Mouse (Mus musculus): Measurements from ENCODE around the gene Gdf2. TPM values are rescaled to one million over a fixed set of nuclear protein-coding genes. Genes with fewer than 3 reads are reported as not detected.

Gene Gdf2
- polyA plus RNA-seq, 1 experiment from 2014 or later: not detected

DNA sequence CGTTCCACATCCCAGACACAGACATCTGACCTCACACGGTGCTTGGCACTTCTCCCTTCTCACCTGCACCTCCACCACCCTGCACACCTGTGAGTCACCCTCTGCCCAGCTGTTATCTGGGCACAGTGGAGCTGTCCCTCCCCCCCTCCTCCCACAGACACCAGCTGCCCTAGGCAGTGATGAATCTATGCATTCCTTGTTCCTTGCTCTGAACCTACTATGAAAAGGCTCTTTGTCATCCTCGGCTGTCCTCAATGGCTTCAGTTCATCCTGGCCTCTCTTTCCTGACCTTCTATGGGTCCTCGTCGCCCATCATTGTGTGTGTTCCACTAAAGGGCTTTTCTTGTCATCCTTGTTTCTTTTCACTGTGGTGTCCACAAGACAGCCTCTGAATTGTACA is 33.9 kb downstream of the Gdf2 start:
- no peak overlapping the region for H3K4me2 ChIP-seq
- H3K27me3 ChIP-seq (ENCODE audit: control insufficient read depth, insufficient read depth, low read length): peaks cover 2% of the 10 kb centered on the region; the same call in 1 of the 2 replicates
- no peak overlapping the region for H3K9ac ChIP-seq (ENCODE audit: low read length)
- no peak overlapping the region for H3K4me3 ChIP-seq (ENCODE audit: low read depth, low read length)
- peaks cover 2% of the 10 kb centered on the region; the same call in 1 of the 2 replicates for H3K4me1 ChIP-seq (ENCODE audit: control insufficient read depth, insufficient read depth, low read length)
- no peak for ATAC-seq (ENCODE audit: low FRiP score)
- DNase-seq (ENCODE audit: low spot score, missing footprints): no peak
- 67% methylated on average over 5 of the region's 5 CpGs for WGBS
- no peaks in the 10 kb centered on the region for H3K9me3 ChIP-seq (ENCODE audit: control insufficient read depth, low read length)
- no peak overlapping the region for H3K27ac ChIP-seq (ENCODE audit: low read depth, low read length)
- no peaks in the 10 kb centered on the region for H3K36me3 ChIP-seq (ENCODE audit: control insufficient read depth, insufficient read depth, low read length)

DNA sequence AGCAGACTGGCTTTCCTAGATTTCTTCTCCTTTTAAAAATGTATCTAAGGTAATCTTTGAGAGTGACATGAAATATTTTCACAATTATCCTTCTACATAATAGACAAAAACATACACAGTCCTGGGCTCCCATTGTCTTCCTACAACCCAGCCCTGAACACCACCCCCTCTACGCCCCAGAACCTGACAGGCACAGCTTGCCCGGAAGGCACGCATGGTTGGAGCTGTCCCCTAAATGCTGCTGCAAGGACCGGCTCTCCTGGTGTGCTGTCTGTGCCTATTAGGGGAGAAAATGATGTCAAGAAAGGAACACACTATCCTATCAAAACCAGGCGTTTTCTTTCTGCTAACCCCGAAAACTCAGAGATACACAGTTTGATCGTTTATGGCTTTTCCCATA is 36.9 kb downstream of the Gdf2 start:
- no peak overlapping the region for H3K27ac ChIP-seq (ENCODE audit: low read depth, low read length)
- peaks cover 2% of the 10 kb centered on the region; the same call in 1 of the 2 replicates for H3K27me3 ChIP-seq (ENCODE audit: control insufficient read depth, insufficient read depth, low read length)
- DNase-seq (ENCODE audit: low spot score, missing footprints) (no peak), ATAC-seq (ENCODE audit: low FRiP score) (no peak)
- WGBS: 43% methylated on average over 7 of the region's 7 CpGs
- H3K4me1 ChIP-seq (ENCODE audit: control insufficient read depth, insufficient read depth, low read length): peaks cover 2% of the 10 kb centered on the region; the same call in 1 of the 2 replicates
- H3K9ac ChIP-seq (ENCODE audit: low read length): no peak overlapping the region
- H3K36me3 ChIP-seq (ENCODE audit: control insufficient read depth, insufficient read depth, low read length): no peaks in the 10 kb centered on the region
- no peak overlapping the region for H3K4me2 ChIP-seq
- no peaks in the 10 kb centered on the region for H3K9me3 ChIP-seq (ENCODE audit: control insufficient read depth, low read length)
- no peak overlapping the region for H3K4me3 ChIP-seq (ENCODE audit: low read depth, low read length)

DNA sequence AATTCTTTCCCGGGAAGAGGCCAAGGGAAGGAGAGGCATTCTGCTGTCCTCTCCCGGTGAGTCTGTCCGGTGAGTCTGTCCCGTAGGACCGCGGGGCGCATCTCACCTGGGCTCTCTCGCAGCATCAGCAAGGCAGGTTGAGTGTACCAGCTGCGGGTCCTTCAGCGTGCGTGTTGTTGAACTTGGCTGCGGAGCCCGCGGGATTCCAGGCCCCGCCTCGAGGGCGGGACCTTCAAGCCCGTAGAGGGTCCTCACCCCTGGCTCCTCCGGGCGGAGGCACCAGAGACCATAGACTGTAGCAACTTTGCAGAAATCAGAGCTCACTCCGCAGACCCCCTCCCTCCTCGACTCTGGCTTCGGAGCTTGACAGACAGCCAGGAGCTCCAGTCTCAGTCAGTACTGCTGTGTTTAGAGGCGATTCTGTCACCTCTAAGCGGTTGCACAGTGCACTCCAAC is 37.8 kb downstream of the Gdf2 start, which contains the start of gene Zfp488:
Gene Zfp488 (minus strand): TSS at position 161 of the 456 bp plus-strand sequence.
- Histone ChIP-seq H3K27me3 (ENCODE audit: control insufficient read depth, insufficient read depth, low read length) (peaks cover 2% of the 10 kb centered on the region; the same call in 1 of the 2 replicates), H3K4me1 (ENCODE audit: control insufficient read depth, insufficient read depth, low read length) (peaks cover 2% of the 10 kb centered on the region; the same call in 1 of the 2 replicates), H3K4me2 (peak within 1 kb of the TSS; percentile 73), H3K9me3 (ENCODE audit: control insufficient read depth, low read length) (no peaks in the 10 kb centered on the region), H3K9ac (ENCODE audit: low read length) (peak within 1 kb of the TSS; percentile 45; the same call in 1 of the 2 replicates), H3K36me3 (ENCODE audit: control insufficient read depth, insufficient read depth, low read length) (no peaks in the 10 kb centered on the region), H3K27ac (ENCODE audit: low read depth, low read length) (no peak within 1 kb of the TSS), H3K4me3 (ENCODE audit: low read depth, low read length) (peak within 1 kb of the TSS; percentile 34)
- ATAC-seq (ENCODE audit: low FRiP score) (peak; percentile 64), DNase-seq (ENCODE audit: low spot score, missing footprints) (peak; percentile 90)
- WGBS: 5% methylated on average over 25 of the region's 25 CpGs

- WGBS: 63% methylated on average over 3 of the region's 3 CpGs
- H3K27ac ChIP-seq (ENCODE audit: low read depth, low read length): no peak overlapping the region
- no peaks in the 10 kb centered on the region for H3K27me3 ChIP-seq (ENCODE audit: control insufficient read depth, insufficient read depth, low read length)
- DNase-seq (ENCODE audit: low spot score, missing footprints): no peak
- H3K4me2 ChIP-seq: no peak overlapping the region
- H3K9me3 ChIP-seq (ENCODE audit: control insufficient read depth, low read length): no peaks in the 10 kb centered on the region
- H3K9ac ChIP-seq (ENCODE audit: low read length): no peak overlapping the region
- no peaks in the 10 kb centered on the region for H3K36me3 ChIP-seq (ENCODE audit: control insufficient read depth, insufficient read depth, low read length)
- no peak overlapping the region for H3K4me3 ChIP-seq (ENCODE audit: low read depth, low read length)
- no peak for ATAC-seq (ENCODE audit: low FRiP score)
- no peaks in the 10 kb centered on the region for H3K4me1 ChIP-seq (ENCODE audit: control insufficient read depth, insufficient read depth, low read length)
Observed at GRCm38 (mm10) chr14:33989201-33989600, 48.4 kb downstream of the Gdf2 start.

- H3K27me3 ChIP-seq (ENCODE audit: control insufficient read depth, insufficient read depth, low read length): no peaks in the 10 kb centered on the region
- no peak overlapping the region for H3K4me3 ChIP-seq (ENCODE audit: low read depth, low read length)
- no peak overlapping the region for H3K9ac ChIP-seq (ENCODE audit: low read length)
- no peak for DNase-seq (ENCODE audit: low spot score, missing footprints)
- no peak overlapping the region for H3K4me2 ChIP-seq
- H3K9me3 ChIP-seq (ENCODE audit: control insufficient read depth, low read length): no peaks in the 10 kb centered on the region
- H3K36me3 ChIP-seq (ENCODE audit: control insufficient read depth, insufficient read depth, low read length): no peaks in the 10 kb centered on the region
- 80% methylated on average over 4 of the region's 4 CpGs for WGBS
- no peak overlapping the region for H3K27ac ChIP-seq (ENCODE audit: low read depth, low read length)
- H3K4me1 ChIP-seq (ENCODE audit: control insufficient read depth, insufficient read depth, low read length): no peaks in the 10 kb centered on the region
- no peak for ATAC-seq (ENCODE audit: low FRiP score)
Observed at GRCm38 (mm10) chr14:33991971-33992370, 51.1 kb downstream of the Gdf2 start.

DNA sequence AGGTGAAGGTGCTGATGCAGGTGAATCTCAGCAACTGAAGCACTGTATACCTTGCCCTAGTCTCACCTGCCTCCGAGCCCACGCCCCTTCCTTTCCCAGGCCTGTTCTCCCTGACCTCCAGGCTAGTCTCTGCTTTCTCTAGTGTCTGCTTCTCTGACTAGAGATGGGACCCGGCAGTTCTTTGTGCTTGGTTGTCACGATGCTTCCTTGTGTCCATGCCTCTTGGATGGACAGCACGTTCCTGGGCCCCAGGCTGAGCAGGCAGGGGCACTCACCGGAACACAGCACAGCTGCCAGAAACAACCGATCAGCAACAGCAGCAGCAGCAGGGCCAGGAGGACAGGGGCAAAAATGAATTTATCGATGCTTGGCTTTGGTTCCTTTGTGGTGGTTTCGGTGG is 52.2 kb downstream of the Gdf2 start:
- ATAC-seq (ENCODE audit: low FRiP score): no peak
- no peak overlapping the region for H3K9ac ChIP-seq (ENCODE audit: low read length)
- no peak overlapping the region for H3K4me2 ChIP-seq
- no peaks in the 10 kb centered on the region for H3K9me3 ChIP-seq (ENCODE audit: control insufficient read depth, low read length)
- H3K4me3 ChIP-seq (ENCODE audit: low read depth, low read length): no peak overlapping the region
- no peak overlapping the region for H3K27ac ChIP-seq (ENCODE audit: low read depth, low read length)
- DNase-seq (ENCODE audit: low spot score, missing footprints): no peak
- no peaks in the 10 kb centered on the region for H3K36me3 ChIP-seq (ENCODE audit: control insufficient read depth, insufficient read depth, low read length)
- no peaks in the 10 kb centered on the region for H3K27me3 ChIP-seq (ENCODE audit: control insufficient read depth, insufficient read depth, low read length)
- H3K4me1 ChIP-seq (ENCODE audit: control insufficient read depth, insufficient read depth, low read length): no peaks in the 10 kb centered on the region
- WGBS: 94% methylated on average over 9 of the region's 9 CpGs

DNA sequence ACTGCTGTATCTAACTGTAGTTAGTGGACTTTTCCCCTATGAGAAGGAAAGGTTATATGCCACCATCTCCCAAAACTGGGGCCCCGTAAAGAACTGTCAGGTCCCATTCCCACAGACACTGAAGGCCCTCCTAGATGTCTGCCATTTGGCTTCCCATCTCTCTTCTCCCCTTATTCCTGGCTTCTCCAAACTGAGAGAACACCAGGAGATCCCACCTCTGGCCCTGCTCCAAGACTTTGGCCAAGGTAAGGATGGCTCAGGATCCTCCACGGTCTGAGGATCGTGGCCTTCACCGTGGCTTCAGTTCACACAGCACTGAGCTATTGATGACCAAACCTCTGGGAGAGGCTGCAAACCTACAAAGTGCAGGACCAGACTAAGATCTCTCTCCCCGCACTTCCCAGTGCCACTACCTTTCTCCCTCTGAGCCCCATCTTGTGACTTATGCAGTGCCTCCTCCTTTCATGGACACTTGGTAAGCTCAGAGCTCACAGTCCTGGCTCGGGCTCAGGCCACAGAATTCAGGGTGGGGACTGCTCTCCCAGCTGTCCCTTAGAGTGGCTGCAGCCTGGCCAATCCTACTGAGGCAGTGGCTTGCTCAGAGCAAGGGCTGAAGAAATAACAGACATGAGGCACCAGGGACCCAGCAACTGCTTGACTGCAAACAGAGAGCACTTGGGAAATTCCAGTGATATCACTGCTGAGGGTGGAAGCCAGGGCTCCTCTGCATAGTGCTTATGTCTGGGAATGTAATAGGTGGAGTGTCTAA is 52.9 kb downstream of the Gdf2 start:
- H3K4me1 ChIP-seq (ENCODE audit: control insufficient read depth, insufficient read depth, low read length): no peaks in the 10 kb centered on the region
- no peak overlapping the region for H3K9ac ChIP-seq (ENCODE audit: low read length)
- no peak overlapping the region for H3K4me2 ChIP-seq
- no peak overlapping the region for H3K27ac ChIP-seq (ENCODE audit: low read depth, low read length)
- no peaks in the 10 kb centered on the region for H3K27me3 ChIP-seq (ENCODE audit: control insufficient read depth, insufficient read depth, low read length)
- no peaks in the 10 kb centered on the region for H3K36me3 ChIP-seq (ENCODE audit: control insufficient read depth, insufficient read depth, low read length)
- DNase-seq (ENCODE audit: low spot score, missing footprints) (no peak), ATAC-seq (ENCODE audit: low FRiP score) (no peak)
- H3K4me3 ChIP-seq (ENCODE audit: low read depth, low read length): no peak overlapping the region
- no peaks in the 10 kb centered on the region for H3K9me3 ChIP-seq (ENCODE audit: control insufficient read depth, low read length)
- WGBS: 88% methylated on average over 6 of the region's 6 CpGs

Other genes with a start within 250 kb of the Gdf2 start
- gene Gdf10, start 17.5 kb upstream of the Gdf2 start, polyA plus RNA-seq (2014; fragmentation: Nextera tagmentation; extraction: Ambion mirVana): 1.7 and 1.9 TPM in 2 replicates
- gene Rbp3, start 13.0 kb downstream of the Gdf2 start, polyA plus RNA-seq (2014; fragmentation: Nextera tagmentation; extraction: Ambion mirVana): not detected in 2 replicates
- gene Zfp488, start 37.7 kb downstream of the Gdf2 start, polyA plus RNA-seq (2014; fragmentation: Nextera tagmentation; extraction: Ambion mirVana): 0.17 TPM in 1 of 2 replicates, not detected in the other
- not detected in 2 replicates for gene Gm30083, start 74.1 kb downstream of the Gdf2 start, polyA plus RNA-seq (2014; fragmentation: Nextera tagmentation; extraction: Ambion mirVana)
- not detected in 2 replicates for gene Gm5460, start 75.7 kb downstream of the Gdf2 start, polyA plus RNA-seq (2014; fragmentation: Nextera tagmentation; extraction: Ambion mirVana)
- not detected in 2 replicates for gene Antxrl, start 111.7 kb downstream of the Gdf2 start, polyA plus RNA-seq (2014; fragmentation: Nextera tagmentation; extraction: Ambion mirVana)
- 0.81 and 1.0 TPM in 2 replicates for gene Anxa8, start 144.9 kb downstream of the Gdf2 start, polyA plus RNA-seq (2014; fragmentation: Nextera tagmentation; extraction: Ambion mirVana)
- gene A630023A22Rik, start 161.7 kb downstream of the Gdf2 start, polyA plus RNA-seq (2014; fragmentation: Nextera tagmentation; extraction: Ambion mirVana): not detected in 2 replicates
- not detected in 2 replicates for gene Npy4r, start 211.4 kb downstream of the Gdf2 start, polyA plus RNA-seq (2014; fragmentation: Nextera tagmentation; extraction: Ambion mirVana)